Mouse (Mus musculus) telencephalon, adult 2 months (tissue): Measurements from ENCODE around the gene Inca1.
A peak's percentile ranks its signal among the peaks of the same experiment; 100 is the strongest.

ENCODE experiments used
- DNase-seq: peaks from one replicate; pipeline ENCODE4 v3.0.0-alpha.2; 2011; ENCODE audit warnings: low read depth, low spot score

Gene Inca1

GRCm38 (mm10) chr11:70669582-70670345 lies 30.2 kb downstream of the Inca1 start:
- no peak for DNase-seq

DNA sequence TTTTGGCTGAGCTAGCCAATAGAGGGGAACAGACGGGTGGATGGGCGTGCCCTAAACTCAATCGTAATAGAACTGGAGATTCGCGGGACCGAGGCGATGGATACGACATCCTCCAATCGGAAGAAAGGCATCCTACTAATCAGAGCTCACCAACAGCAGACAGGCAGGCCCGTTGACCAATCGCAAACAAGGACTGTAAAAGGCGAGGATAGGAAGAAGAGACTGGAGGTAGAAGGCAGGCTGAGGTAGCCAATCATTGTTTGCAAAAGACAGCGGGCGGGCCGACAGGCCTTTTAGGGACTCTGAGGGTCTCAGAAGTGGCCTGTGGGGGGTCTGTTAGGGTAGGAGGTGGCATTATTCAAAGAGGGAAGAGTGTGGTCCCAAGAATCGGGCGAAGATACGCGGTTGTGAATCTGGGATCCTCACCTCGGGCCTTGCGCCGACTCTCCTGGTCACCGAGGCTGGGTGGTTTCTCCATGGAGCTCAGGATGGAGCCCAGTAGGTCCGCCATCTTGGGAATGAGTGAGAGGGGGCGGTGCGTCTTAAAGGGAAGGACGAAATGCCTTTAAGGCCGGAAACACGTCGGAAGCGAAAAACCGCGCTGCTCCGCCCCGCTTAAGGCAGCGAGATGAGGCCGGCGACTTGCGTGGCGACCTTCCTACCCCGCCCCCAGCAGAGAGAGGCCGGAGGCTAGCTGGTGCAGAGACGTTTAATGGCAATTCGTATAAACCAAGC lies 31.0 kb downstream of the Inca1 start, which contains the start of gene Spag7:
TSS of gene Spag7 (minus strand) at position 646 of the 735 bp plus-strand sequence.
- DNase-seq, result peak; percentile 100

GRCm38 (mm10) chr11:70668335-70668770 lies 31.6 kb downstream of the Inca1 start:
- DNase-seq, result no peak

- DNase-seq, result no peak
Observed at GRCm38 (mm10) chr11:70667271-70668150, 32.4 kb downstream of the Inca1 start.

GRCm38 (mm10) chr11:70666687-70667086 lies 33.3 kb downstream of the Inca1 start:
- DNase-seq, result no peak

DNA sequence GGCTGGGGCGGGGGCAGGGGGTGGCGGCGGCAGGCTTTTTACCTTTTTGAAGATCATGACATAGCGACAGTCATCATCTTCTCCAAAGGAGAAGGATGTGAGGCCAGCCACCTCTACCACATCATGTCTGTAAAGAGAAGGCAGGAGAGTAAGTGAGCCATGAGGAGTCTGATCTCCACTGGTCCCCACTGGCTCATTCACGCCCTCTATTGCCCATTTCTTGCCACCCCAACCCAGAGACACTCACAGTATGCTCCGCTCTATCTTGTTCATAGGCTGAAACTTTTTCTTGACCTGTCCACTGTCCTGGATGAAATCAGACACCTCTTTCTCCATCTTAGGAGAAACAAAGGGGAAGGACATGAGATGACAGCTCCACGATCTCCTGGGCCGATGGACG lies 35.2 kb downstream of the Inca1 start:
- DNase-seq, result no peak

DNA sequence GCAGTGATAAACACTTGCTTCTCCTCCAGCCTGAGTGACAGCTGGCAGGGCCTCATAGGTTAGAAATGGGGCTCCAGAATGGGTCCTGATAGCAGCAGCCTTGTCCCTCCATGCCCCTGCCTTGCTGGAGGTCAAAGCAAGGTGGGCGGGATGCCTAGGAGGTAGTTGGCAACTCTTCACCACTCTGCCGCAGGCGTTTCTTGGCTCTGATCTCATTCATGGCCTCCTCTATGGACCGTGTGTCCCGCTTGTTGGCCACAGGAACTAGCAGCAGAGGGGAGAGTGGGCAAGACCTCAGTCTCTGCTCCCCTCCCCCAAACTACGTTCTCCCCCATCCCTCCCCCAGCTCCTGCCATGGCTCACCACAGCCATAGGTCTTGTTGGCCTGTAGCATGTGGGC lies 36.0 kb downstream of the Inca1 start:
- DNase-seq, result no peak

GRCm38 (mm10) chr11:70663101-70663500 lies 36.9 kb downstream of the Inca1 start:
- DNase-seq, result no peak

- DNase-seq, result no peak
Observed at GRCm38 (mm10) chr11:70660571-70660970, 39.4 kb downstream of the Inca1 start.

DNA sequence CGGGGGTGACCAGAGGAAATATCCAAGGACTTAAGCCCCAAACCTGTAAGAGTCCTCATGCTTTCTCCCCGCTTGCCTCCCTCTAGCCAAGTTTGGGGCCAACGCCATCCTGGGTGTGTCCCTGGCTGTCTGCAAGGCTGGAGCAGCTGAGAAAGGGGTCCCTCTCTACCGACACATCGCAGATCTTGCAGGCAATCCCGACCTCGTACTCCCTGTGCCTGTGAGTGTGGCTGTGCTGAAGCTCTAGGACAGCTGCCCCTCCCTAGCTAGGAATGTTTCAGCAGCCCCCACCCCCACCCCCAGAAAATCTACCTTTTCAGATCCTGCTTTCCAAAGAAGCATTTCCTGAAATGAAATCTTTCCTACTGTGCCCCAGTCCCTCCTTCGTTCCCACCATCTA lies 41.0 kb downstream of the Inca1 start:
- no peak for DNase-seq

DNA sequence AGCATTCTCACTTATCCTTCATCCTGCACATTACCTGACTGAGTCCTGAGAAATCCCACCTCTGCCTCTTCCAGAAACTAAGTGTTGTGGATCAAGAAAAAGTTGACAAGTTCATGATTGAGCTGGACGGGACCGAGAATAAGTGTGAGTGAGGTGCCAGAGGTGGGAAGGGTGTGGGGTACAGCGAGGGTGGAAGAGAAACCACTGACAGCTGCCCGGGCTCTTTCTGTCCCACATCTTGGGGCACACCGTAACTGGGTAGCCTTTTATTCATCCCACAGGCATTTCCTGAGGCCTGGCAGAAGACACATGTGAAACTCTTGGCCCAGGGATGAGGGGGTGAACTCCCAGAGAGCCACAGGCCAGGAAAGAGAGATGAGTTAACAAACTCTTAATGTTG lies 41.4 kb downstream of the Inca1 start:
- DNase-seq, result no peak

DNA sequence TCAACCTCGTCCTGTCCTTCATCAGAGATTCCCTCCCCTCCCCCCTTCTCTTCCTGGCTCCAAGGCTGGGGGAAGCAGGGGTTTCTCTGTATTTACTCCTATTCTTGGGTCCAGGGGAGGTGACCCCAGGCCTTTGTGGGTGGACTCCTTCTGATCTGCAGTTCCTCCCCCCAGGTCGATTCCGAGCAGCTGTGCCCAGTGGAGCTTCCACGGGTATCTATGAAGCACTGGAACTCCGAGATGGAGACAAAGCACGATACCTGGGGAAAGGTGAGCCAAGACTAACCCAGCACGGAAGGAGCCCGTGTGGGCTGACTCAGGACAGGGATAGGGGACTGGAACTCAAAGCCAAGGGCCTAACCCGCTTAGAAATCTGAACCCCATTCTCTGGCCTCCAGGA lies 42.0 kb downstream of the Inca1 start:
- DNase-seq, result no peak

DNA sequence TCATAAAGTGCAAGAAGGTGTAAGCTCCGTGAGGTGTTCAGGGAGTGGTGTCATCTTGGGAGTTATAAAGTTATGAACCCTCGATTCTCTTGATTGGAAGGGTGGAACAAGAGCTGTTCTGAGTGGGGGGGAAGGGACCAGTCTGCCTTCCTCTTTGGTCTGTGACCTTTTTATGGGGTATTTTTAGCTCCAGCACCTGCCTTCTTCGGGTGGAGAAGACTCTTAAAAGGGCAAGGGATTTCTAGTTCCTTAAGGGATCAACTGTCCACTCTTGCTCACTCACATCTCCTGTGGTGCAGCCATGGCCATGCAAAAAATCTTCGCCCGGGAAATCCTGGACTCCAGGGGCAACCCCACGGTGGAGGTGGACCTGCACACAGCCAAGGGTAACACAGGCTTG lies 42.4 kb downstream of the Inca1 start:
- DNase-seq, result no peak

GRCm38 (mm10) chr11:70656964-70657363 lies 43.0 kb downstream of the Inca1 start, which contains the start of gene Eno3:
TSS of gene Eno3 (plus strand) at chr11:70657202.
- no peak for DNase-seq

- DNase-seq, result no peak
Observed at GRCm38 (mm10) chr11:70656456-70656927, 43.5 kb downstream of the Inca1 start.

DNA sequence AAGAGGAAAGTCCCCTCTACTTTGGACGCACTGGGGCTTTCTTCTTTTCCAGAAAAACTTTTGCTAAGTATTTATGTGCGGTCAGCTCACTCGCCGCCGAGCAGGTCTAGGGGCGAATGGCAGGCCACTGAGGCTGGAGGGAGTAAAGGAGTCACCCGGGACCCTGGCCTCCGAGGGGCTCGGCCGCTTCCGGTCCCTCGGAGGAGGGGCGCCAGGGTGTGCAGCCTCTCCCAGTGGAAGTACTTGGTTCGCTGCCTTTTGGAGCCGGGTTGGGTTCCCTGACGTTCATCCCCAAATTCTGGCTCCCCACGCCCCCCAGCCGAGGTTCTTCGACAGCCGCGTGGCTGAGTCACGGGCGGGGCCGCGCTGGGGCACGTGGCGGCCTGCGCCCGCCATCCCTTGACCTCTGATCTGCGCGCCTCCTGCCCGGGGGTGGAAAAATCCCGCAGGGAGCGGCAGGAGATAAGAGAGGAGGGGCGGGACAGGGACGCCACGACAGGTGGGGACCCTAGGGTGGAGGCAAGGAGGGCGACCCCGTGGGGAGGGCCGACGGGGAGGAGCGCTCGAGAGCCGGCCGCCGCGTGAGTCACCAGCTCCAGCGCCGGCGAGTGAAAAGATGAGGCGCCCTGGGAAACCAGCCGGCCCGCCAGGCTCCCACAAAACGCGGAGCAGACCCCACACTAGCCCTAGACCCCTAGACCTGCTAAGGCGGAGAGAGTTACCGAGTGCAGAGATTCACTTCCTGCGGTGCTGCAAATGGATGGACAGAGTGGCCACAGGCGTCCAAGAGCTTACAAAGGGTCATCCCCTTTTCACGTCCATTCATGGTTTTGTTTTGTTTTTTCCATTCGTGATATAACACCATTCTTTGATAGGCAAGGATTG lies 44.1 kb downstream of the Inca1 start:
- DNase-seq, result no peak

DNA sequence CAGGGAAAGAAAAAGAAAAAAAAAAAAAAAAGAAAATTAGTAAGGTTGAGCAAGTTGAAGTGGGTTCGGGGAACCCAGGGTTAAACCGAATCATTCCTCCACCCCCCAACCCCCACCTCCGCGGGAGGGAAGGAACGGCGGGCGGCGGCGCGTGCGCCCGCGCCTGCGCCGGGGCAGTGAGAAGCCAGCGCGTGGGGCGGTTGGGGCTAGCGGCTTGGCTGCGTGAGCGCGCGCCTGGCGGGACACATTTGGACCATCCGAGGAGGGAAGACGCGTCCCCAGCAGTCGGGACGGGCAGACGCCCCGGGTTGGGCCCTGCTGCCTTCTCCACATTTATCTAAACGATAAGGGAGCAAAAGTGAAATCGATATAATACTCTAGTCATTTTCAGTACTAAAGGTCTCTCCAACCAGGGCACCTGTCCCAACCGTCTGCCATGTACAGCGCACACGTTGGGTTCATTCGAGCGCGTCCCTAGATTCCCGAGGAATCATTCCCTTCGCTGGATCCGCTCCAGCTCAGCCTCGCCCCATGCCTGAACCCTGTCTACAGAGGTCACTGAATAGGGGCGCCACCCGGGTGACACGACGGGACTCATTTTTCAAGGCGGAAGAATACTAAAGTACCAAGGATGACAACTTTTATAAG lies 44.9 kb downstream of the Inca1 start:
- DNase-seq, result peak; percentile 55

- peak; percentile 62 for DNase-seq
Observed at GRCm38 (mm10) chr11:70654198-70654922, 45.6 kb downstream of the Inca1 start, which contains the start of gene Pfn1. TSS of gene Pfn1 (minus strand) at chr11:70654644.
